Mouse (Mus musculus): ENCODE results near the gene Tcf7l2. TPM values are rescaled to one million over a fixed set of nuclear protein-coding genes. Genes with fewer than 3 reads are reported as not detected.

Tcf7l2 gene
- polyA plus RNA-seq, 1 experiment: 22.0 TPM

GRCm38 (mm10) chr19:55843111-55843887 lies 101.7 kb downstream of the Tcf7l2 start:
- DNase-seq (ENCODE audit: low read depth, low spot score): no peak
- whole genome bisulfite sequencing: 76% methylated on average over 11 of the region's 11 CpGs

GRCm38 (mm10) chr19:55845702-55846101 lies 104.1 kb downstream of the Tcf7l2 start:
- no peak for DNase-seq (ENCODE audit: low read depth, low spot score)
- WGBS: 73% methylated on average over 2 of the region's 2 CpGs

GRCm38 (mm10) chr19:55846256-55846655 lies 104.6 kb downstream of the Tcf7l2 start:
- DNase-seq (ENCODE audit: low read depth, low spot score): no peak
- WGBS: 87% methylated on average over 6 of the region's 6 CpGs

- 55% methylated on average over 4 of the region's 4 CpGs for WGBS
- DNase-seq (ENCODE audit: low read depth, low spot score): no peak
These were observed 105.4 kb downstream of the Tcf7l2 start for GRCm38 (mm10) chr19:55847043-55847442.

- DNase-seq (ENCODE audit: low read depth, low spot score): no peak
These were observed 108.9 kb downstream of the Tcf7l2 start for GRCm38 (mm10) chr19:55850402-55851078.

GRCm38 (mm10) chr19:55851498-55852324 lies 110.1 kb downstream of the Tcf7l2 start:
- no peak for DNase-seq (ENCODE audit: low read depth, low spot score)
- WGBS: 16% methylated on average over 19 of the region's 19 CpGs

More at GRCm38 (mm10) chr19:55850402-55851078, 108.9 kb downstream of the Tcf7l2 start:
- WGBS: 29% methylated on average over 8 of the region's 8 CpGs

DNA sequence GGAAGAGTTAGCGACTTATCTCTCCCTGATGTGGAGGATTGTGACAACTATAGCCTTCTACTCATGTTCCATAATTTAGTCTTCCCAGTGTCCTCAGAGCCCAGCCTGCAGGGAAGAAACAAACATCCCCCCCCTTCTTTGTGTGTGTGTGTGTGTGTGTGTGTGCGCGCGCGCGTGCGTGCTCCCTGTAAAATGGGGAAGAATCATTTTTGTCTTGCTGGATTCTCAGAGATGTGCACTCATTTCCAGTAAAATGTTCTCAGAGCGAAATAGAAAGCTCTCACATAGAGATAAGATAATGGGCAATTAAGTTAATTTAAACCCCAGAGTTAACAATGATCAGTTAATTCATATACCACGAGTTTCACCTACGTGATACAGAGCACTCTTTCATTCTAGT lies 112.8 kb downstream of the Tcf7l2 start:
- no peak for DNase-seq (ENCODE audit: low read depth, low spot score)
- WGBS: 72% methylated on average over 10 of the region's 10 CpGs

DNA sequence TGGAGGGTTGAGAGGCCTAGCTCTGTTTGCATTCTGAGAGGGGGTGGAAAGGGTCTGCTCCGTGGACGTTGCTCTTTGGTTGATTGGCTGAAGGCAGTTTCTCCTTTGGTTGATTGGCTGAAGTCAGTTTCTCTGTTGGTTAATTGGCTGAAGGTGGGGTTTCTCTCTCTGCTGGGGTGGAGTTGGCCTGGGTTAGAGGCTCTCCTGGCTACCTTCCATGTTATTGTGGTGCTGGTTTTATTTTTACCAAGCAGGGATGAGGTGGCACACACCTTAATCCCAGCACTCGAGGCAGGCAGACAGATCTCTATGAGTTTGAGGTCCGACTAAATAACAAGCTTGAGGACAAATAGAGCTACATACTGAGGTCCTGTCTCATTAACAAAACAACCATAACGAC lies 114.0 kb downstream of the Tcf7l2 start:
- no peak for DNase-seq (ENCODE audit: low read depth, low spot score)
- 39% methylated on average over 5 of the region's 5 CpGs for WGBS

GRCm38 (mm10) chr19:55857328-55857727 lies 115.7 kb downstream of the Tcf7l2 start:
- WGBS: 68% methylated on average over 4 of the region's 4 CpGs
- no peak for DNase-seq (ENCODE audit: low read depth, low spot score)

GRCm38 (mm10) chr19:55860009-55860743 lies 118.6 kb downstream of the Tcf7l2 start:
- no peak for DNase-seq (ENCODE audit: low read depth, low spot score)
- 34% methylated on average over 10 of the region's 10 CpGs for WGBS

- no peak for DNase-seq (ENCODE audit: low read depth, low spot score)
These were observed 120.1 kb downstream of the Tcf7l2 start for GRCm38 (mm10) chr19:55861746-55862145.

DNA sequence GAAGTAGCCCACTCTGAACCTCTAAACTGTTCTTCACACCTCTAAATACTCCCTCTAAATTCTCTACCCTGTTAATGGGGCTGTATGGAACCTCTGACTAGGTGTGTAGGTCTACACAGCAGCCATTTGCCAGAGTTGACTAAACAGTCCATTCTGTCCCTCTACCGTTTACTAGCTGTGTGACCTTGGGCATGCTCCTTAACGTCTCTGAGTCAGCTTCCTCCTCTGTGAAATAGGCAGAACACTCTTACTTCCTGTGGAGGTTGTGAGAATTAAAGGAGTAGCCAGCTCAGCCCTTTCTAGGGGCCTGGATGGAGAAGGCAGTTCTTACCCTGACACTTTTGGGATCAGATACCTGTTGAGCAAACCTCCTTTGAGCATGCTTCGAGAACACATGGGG lies 120.9 kb downstream of the Tcf7l2 start:
- 41% methylated on average over 3 of the region's 3 CpGs for WGBS
- no peak for DNase-seq (ENCODE audit: low read depth, low spot score)

More at GRCm38 (mm10) chr19:55861746-55862145, 120.1 kb downstream of the Tcf7l2 start:
- 17% methylated on average over 2 of the region's 2 CpGs for WGBS

DNA sequence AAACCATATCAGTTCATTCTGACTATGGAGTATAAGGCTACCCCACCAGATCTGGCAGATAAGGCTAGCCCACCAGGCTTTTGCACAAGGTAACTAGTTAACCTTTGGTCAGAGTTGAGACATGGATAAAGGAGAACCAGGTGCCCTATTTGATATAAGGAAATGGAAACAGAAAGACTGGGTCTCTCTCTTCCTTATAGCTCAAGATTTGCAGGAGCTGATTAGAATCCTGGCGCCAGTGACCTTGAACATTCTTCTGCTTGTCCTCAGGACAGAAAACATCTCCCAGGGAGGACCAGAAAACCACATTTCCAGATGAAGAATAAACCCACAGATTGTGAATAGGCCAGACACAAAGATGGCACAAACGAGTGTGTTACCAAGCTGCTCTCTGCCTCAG lies 123.4 kb downstream of the Tcf7l2 start:
- WGBS: 62% methylated on average over 2 of the region's 2 CpGs
- DNase-seq (ENCODE audit: low read depth, low spot score): no peak

- 46% methylated on average over 13 of the region's 13 CpGs for WGBS
- DNase-seq (ENCODE audit: low read depth, low spot score): no peak
These were observed 124.4 kb downstream of the Tcf7l2 start for GRCm38 (mm10) chr19:55865774-55866578.

- WGBS: 41% methylated on average over 6 of the region's 6 CpGs
- no peak for DNase-seq (ENCODE audit: low read depth, low spot score)
These were observed 125.6 kb downstream of the Tcf7l2 start for GRCm38 (mm10) chr19:55867255-55867654.

GRCm38 (mm10) chr19:55867905-55868304 lies 126.3 kb downstream of the Tcf7l2 start:
- no peak for DNase-seq (ENCODE audit: low read depth, low spot score)
- 13% methylated on average over 3 of the region's 3 CpGs for WGBS

- WGBS: 53% methylated on average over 4 of the region's 4 CpGs
- no peak for DNase-seq (ENCODE audit: low read depth, low spot score)
These were observed 127.0 kb downstream of the Tcf7l2 start for GRCm38 (mm10) chr19:55868597-55868996.

DNA sequence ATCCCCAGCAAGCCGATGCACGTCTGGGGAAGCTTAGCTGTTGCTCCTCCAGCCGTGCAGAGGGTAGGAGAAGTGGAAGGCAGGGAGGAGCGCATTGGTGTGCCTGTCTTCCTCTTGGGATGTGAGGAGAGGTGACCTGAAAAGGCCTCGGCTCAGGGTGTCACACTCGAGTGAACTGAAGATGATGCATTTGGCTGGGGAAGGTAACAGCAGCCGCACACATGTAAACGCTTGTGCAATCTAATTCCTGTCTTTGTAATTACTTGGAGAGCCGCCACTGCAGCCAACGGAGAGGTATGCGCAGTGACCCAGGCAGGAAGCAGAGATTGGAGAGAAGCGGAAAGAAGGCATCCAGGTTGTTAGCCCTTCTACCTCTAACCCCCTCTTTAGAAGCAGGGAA lies 129.2 kb downstream of the Tcf7l2 start:
- DNase-seq (ENCODE audit: low read depth, low spot score): no peak
- 51% methylated on average over 12 of the region's 12 CpGs for whole genome bisulfite sequencing

- WGBS: 38% methylated on average over 3 of the region's 3 CpGs
- no peak for DNase-seq (ENCODE audit: low read depth, low spot score)
These were observed 129.9 kb downstream of the Tcf7l2 start for GRCm38 (mm10) chr19:55871496-55871895.

Measured in large intestine, adult 2 months (tissue).